Mouse (Mus musculus): ENCODE results near the gene Aco2.

Aco2 gene

DNA sequence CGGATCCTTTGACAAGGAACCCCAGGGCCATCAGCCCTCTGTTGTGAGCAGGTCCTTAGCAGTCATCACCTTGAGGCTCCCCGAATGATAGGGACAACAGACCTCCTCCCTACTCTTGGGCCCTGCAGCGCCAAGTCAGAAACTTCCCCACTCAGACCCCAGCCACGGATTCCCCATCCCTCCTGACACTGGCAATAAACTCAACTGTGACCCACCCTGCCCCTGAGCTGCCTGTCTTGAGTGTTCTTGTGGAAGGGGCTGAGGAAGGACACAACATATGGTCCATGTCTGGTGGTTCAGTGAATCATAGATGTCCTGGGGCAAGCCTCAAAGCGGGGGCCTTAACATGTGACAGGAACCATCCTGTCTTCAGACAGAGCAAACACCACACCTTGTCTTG lies 78.6 kb downstream of the Aco2 start:
- no peak for DNase-seq (ENCODE audit: low spot score)

DNA sequence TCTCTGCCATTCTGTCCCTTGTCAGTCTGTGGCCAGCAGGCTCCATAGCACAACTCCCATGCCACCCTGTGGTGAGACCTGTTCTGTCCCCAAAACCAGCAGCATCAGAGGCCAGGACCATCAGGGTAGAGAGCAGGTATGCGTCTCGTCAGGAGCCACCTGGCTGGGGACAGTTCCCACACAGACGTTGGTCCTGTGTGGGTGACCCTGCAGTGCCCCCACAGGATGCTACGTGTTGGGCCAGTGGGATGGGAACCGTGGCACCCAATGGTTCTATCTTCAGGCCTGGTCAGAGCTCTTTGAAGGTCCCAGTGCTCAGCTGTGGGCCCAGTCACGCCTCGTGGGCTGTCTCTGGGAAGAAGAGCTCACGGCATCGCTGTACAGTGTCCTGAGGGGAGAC lies 79.0 kb downstream of the Aco2 start:
- DNase-seq (ENCODE audit: low spot score), result no peak

DNA sequence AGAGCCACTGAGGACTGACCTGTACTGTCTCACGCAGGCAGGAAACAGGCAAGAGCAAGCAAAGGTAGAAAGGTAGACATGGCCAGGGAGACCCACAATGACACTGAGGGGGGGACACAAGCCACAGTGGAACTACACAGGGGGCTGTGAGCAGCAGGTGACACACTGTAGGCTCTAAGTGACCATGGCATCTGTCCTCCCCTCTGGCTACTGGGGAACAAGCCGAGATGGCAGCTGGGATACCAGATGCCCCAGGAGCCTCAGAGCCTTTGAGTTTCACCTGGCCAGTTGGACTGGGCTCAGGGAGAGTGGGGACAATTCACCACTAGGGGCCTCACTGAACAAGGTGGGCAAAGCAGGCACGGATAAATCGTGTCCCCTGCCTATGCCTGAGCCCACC lies 80.2 kb downstream of the Aco2 start:
- DNase-seq (ENCODE audit: low spot score), result no peak

DNA sequence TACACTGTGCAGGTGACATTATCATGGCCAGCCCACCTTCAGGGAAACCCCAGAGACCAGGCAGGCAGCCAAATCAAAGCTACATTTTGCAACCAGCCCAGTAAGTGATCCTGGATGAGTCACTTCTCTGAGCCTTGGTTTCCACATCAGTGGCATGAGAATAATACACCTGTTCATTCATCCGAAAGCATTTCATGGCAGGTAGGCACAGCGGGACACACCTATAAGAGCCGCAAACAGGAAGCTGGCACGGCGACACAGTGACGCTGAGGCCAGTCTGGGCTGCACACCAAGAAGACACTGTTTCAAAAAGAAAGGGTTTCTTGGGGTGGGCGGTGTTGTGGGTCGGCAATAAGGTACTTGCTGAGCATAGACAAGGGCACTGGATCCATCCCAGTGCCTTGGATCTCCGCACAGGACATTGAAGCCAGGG lies 82.1 kb downstream of the Aco2 start:
- DNase-seq (ENCODE audit: low spot score), result no peak

DNA sequence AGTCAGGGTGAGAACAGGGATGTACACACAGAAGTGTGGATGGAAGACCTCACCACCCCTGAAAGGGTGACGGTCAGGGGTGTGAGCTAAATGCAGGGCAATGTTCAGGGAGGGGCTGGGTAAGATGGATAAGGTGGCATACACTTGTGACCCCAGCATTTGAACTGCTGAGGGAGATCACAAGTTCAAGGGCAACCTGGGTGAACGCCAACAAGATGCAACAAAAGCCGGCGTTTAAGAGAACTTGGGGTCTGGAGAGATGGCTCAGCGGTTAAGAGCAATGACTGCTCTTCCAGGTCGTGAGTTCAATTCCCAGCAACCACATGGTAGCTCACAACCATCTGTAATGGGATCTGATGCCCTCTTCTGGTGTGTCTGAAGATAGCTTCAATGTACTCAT lies 82.6 kb downstream of the Aco2 start:
- no peak for DNase-seq (ENCODE audit: low spot score)

DNA sequence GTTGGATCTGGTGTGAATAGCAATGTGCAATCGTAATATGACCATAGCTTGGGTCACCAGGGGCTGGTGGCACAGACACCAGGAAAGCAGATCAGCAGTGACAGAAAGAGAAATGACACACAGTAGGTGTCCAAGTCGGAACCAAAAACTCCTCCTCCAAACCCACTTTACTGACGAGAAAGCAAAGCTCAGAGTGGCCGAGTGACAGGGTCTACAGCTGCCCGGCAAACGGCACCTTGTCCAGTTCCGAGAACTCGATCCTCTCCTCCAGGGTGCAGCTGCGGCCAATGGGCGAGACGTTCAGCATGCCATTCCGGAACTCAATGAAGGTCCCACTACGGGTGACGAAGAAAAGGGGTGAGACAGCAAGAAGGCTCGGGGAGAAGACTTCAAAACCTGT lies 83.3 kb downstream of the Aco2 start:
- DNase-seq (ENCODE audit: low spot score), result no peak

DNA sequence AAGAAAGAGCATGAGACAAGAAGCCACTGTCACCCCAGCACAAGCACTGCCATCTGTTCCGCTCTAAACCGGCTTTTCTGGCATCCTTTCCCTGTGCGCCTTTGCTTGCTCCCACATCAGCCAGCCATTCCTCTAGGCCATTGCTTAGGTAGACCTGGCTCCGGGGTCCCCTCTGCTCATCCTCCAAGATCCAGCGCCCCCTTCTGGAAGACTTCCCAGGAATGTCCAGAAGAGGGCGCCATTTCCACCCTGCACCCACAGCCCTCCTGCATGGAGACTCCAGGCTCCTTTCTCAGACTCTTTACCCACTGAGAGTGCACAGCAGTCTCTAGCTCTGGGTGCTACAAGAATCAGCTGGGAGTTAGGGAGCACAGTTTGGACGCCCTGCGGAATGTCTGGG lies 84.3 kb downstream of the Aco2 start:
- no peak for DNase-seq (ENCODE audit: low spot score)

DNA sequence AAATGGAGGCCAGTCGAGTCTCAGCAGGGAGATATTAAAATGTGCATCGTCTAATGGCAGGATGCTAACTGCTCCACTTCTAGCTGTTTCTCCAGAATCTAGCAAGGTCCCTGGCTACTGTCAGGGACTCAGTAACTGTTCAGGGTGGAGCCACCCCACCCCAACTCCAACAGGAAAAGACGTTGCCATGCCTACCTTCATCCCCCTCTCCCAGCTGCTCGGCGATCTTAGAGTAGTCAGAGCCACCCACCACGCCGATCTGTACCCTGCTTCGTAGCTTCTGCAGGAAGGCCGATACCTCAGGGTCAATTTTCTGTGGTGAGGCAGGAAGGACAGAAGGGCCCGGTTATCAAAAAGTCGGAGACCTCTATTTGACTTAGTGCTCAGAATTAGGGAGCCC lies 85.5 kb downstream of the Aco2 start:
- no peak for DNase-seq (ENCODE audit: low spot score)

DNA sequence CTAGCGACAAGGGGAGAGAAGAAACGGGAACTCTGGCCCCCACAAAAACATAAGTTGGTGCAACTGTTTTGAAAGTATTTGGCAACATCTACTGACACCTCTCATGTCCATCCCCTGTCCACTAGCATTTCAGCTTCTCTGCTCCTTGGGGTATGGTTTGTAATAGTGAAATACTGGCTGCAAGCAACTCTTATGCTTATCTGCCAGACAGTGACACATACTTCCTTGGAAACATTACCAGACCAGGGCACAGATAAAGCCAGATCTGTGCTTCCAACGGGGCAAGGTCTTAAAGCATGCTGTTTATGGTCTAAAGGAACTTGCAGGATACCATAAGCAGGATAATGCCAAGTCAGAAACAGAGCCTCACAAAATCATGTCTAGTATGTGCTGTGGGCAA lies 86.8 kb downstream of the Aco2 start:
- no peak for DNase-seq (ENCODE audit: low spot score)

DNA sequence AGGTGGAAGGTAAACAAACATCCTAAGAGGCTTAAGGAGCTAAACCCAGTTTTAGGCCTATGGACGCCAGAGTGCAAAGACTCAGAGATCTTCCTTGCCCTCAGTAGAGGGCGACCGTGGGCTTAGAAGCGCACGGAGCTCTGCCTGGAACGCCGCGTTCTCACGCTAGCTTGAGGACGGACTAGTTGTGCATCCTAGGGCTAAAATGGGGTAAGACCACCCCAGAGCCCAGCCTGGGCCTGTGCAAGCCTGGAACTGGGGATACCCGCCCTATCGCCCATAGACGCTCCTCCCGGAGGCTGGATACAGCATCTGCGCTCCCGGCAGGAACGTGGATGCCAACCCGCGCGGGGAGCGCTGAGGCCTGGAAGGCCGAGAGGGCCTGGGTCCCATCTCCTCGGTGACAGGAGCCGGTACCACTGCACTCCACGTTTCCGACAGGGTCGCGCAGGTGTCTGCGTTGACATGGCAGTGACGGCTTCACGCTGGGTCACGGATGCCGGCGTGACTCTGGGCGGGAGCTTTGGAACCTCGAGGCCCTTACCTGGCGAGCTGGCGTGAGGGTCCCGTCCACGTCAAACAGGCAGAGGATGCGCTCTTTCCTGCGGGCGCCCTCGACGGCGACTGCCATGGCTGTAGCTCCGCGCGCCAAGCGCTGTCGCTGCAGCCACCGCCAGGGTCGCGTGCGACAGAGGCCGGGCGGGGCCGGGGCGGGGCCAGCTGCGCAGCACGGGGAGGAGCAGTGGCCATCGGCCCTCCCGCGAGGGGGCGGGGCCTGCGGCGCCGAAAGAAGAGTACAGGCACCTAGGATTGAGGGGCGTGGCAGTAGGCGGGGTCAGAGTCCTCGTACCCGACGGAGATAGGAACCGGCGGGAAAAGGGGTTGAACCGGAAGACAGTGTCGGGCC lies 88.3 kb downstream of the Aco2 start, which contains the start of gene Pmm1:
Gene Pmm1, minus strand, starts transcription at position 760 of the 907 bp plus-strand sequence.
- DNase-seq (ENCODE audit: low spot score), result peak; percentile 98

DNA sequence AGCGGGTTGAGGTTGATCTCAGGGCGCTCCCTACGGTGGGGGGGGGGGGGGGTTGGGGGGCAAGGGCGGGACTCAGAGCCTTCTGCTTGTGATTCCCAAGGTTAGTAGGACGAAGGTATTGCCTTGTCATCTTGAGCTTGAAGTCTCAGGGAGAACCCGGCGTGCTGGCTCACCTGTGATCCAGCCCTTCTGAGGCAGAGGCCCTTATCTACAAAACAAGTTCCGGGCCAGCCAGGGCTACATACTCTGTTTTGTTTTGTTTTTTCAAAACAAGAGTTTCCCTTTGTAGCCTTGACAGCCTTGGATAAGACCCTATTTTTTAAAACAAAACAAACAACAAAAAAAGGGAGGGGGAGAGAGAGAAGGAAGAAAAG lies 89.0 kb downstream of the Aco2 start:
- no peak for DNase-seq (ENCODE audit: low spot score)

DNA sequence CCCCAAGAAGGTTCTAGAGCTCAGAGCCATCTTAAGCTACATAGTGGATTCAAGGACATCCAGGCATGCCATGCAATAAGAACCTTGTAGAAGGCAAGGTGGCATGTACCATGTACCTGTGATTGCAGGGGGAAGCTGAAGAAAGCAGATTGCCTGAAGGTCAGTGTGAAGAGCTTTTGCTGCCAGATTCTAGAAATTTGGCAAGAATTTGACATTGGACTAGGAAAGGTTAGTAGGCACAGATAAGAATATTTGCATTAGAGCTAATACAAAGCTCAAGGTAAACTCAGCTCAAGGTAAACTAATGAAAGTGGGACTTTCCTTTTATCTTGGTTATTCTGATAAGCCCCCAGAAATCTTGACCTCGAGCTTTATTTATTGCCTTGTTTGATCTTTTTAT lies 92.2 kb downstream of the Aco2 start:
- no peak for DNase-seq (ENCODE audit: low spot score)

All from testis, postnatal 14 days (tissue).